8 mouse cellular contexts compared by ENCODE assay signal in the genomic region with DNA sequence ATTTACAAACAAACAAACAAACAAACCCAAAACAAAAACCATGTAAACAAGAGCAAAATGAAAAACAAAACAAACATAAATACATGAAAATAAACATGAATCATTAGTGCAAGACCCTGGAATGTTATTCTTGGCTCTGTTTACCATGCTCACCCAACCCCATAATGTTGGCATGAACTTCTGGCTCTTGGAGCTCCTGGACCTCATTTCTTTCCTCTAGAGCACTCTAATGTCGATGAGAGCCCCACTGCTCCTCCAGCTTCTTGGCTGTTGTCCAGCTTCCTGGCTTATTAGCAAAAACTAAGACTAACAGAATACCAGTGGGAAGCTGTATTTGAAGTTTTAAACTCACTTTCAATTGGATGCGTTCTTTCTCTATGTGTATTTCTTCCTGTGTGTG.
DNase-seq lines count a peak whose midpoint lies in the region; ATAC-seq and TF ChIP-seq lines count a peak whose summit lies in the region.

No protein-coding gene starts in this region.

- TF ChIP-seq CTCF in lung, adult 2 months (IDR thresholded peaks at IDR 0.05; ENCODE audit: insufficient read depth, low read length): no peak

- peaks cover 2% of the 10 kb centered on the region; the same call in 1 of the 2 replicates for H3K4me1 ChIP-seq in lung, adult 2 months (ENCODE audit: control insufficient read depth, insufficient read depth, low read length)

- TF ChIP-seq POLR2A in lung, adult 2 months (IDR thresholded peaks at IDR 0.05; ENCODE audit: borderline replicate concordance, extremely low read depth, low read depth, low read length): no peak

- no peak overlapping the region for H3K4me3 ChIP-seq in lung, adult 2 months (replicated peaks; ENCODE audit: extremely low read depth, low read depth, low read length)

- no peak for ATAC-seq in inflammation-experienced regulatory T-cells, adult 6 months

- WGBS in lung, adult 2 months: 12% methylated on average over 2 of the region's 2 CpGs

- DNase-seq in adrenal gland, adult 2 months: peak; percentile 14
- DNase-seq in adrenal gland, postnatal 4 days (ENCODE audit: low spot score in 2 of 2): no peak
- peak; percentile 15 to 31 for DNase-seq in lung, adult 18-20 months
- no peak for DNase-seq in lung, adult 2 months
- DNase-seq in kidney, adult 9 months: peak; percentile 48
- DNase-seq in ovary, postnatal 14 days (ENCODE audit: low spot score): peak; percentile 36
- DNase-seq in embryo, embryonic 10.5 days (ENCODE audit: low spot score): no peak

Comparison
In these comparisons a context has a peak if more than half of its experiments do, and no peak if none do; other contexts are left out.
1. DNase-seq: peak in adrenal gland, adult 2 months (single experiment), lung, adult 18-20 months (2 of 2), kidney, adult 9 months (single experiment) and ovary, postnatal 14 days (single experiment); none in adrenal gland, postnatal 4 days (0 of 2), lung, adult 2 months (single experiment) and embryo, embryonic 10.5 days (single experiment).